Mouse (Mus musculus) heart, embryonic 11.5 days (tissue): Measurements from ENCODE around the gene BC005624. TPM values are rescaled to one million over a fixed set of nuclear protein-coding genes. Genes with fewer than 3 reads are reported as not detected.
"Not testable (repeated sequence)": the region's sequence is repeated elsewhere in the genome, so short reads cannot be mapped to it uniquely, and the experiment has no call there.

Experiments used
- ATAC-seq: fragments of 200-750 bp; cut with Nextera tagmentation; replicated peaks from 2 replicates; pipeline ENCODE4 v1.8.0; 2017; ENCODE audit warnings: moderate library complexity; ENCODE audit not compliant: insufficient number of reproducible peaks, low FRiP score, low TSS enrichment
- H3K27ac ChIP-seq: fragments of 300-500 bp; sonication (generic); 2 replicates; pipeline ENCODE4 v1.5.1; 2014; ENCODE audit warnings: mild to moderate bottlenecking, low read depth, low read length
- H3K27me3 ChIP-seq: fragments of 300-500 bp; sonication (generic); 2 replicates; pipeline ENCODE4 v1.6.1; 2014; ENCODE audit warnings: mild to moderate bottlenecking, low read length, mixed read lengths; ENCODE audit not compliant: control insufficient read depth, insufficient read depth
- H3K36me3 ChIP-seq: fragments of 300-500 bp; sonication (generic); 2 replicates; pipeline ENCODE4 v1.6.1; 2014; ENCODE audit warnings: mild to moderate bottlenecking, low read length, moderate library complexity, mixed read lengths; ENCODE audit not compliant: control insufficient read depth, insufficient read depth
- H3K4me1 ChIP-seq: fragments of 300-500 bp; sonication (generic); 2 replicates; pipeline ENCODE4 v1.6.1; 2014; ENCODE audit warnings: low read length; ENCODE audit not compliant: control insufficient read depth, insufficient read depth
- H3K4me2 ChIP-seq: fragments of 300-500 bp; sonication (generic); 2 replicates; pipeline ENCODE4 v1.6.1; 2014; ENCODE audit warnings: mild to moderate bottlenecking, moderate library complexity
- H3K4me3 ChIP-seq: fragments of 300-500 bp; sonication (generic); 2 replicates; pipeline ENCODE4 v1.5.1; 2014; ENCODE audit warnings: low read depth, low read length
- H3K9ac ChIP-seq: fragments of 300-500 bp; sonication (generic); 2 replicates; pipeline ENCODE4 v1.6.1; 2014; ENCODE audit warnings: mild to moderate bottlenecking, low read depth, low read length, moderate library complexity
- H3K9me3 ChIP-seq: fragments of 300-500 bp; sonication (generic); replicated peaks from 2 replicates; pipeline ENCODE4 v1.6.1; 2016; ENCODE audit warnings: low read length; ENCODE audit not compliant: control insufficient read depth
- WGBS: fragments of 180-500 bp; shearing (Covaris S2); extraction: QIAGEN DNeasy Blood & Tissue Kit; methylation state at CpG from one replicate; pipeline ENCODE4 v1.1.7; 2014; ENCODE audit not compliant: insufficient replicate concordance; 5-methylcytosine and 5-hydroxymethylcytosine counted together
- polyA plus RNA-seq: library from polyadenylated mRNA; unstranded; fragments of >200 nt; fragmentation: Nextera tagmentation; extraction: Ambion mirVana; gene quantifications from 2 replicates; pipeline ENCODE4 v1.2.1, GENCODE M21; 2014

Gene BC005624
- polyA plus RNA-seq, 1 experiment from 2014 or later = 31.4 TPM

DNA sequence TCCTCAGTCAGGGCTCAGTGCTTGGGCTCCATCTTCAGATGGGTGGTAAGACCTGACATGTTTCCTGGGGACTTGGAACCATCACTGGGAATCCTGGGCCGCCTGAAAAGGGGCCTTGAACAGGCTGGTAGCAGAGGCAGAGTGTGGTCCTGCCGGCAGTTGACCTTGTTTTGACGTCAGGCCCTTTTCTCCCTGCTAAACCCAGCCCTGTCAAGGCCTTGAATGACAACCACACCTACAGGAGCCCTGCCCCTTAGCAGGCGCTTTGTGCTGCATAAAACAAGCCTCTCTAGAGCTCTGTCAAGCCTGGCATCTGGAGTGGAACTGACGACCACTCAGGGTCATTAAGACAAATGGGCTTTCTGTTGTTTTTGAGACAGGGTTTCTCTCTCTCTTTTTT is 22.1 kb downstream of the BC005624 start:
- Histone ChIP-seq H3K9me3 (no peaks in the 10 kb centered on the region), H3K9ac (no peak overlapping the region), H3K4me2 (no peak overlapping the region), H3K4me3 (no peak overlapping the region), H3K36me3 (peaks cover 46% of the 10 kb centered on the region), H3K27me3 (no peaks in the 10 kb centered on the region), H3K4me1 (no peaks in the 10 kb centered on the region; the same call in 1 of the 2 replicates), H3K27ac (no peak overlapping the region)
- no peak for ATAC-seq
- WGBS = 53% methylated on average over 5 of the region's 5 CpGs

DNA sequence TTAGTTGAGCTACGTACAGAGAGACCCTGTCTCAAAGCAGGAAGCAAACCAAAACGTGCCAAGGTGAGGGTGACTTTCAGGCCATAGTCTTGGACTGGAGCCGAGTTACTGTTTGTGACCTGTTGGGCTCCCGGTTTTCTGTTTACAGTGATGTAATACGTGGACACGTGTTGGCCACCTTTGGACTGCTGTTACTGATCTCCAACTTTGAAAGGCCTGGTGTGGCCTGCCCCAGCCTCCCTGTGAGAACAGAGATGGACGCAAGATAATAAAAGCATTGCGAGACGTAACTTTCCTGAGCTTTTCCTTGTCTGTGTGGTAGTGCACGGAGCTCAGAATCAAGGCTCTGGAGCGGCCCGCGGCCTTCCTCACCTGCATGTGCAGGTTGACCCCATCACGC is 23.3 kb downstream of the BC005624 start:
- H3K9ac ChIP-seq = no peak overlapping the region
- no peak overlapping the region for H3K4me2 ChIP-seq
- no peak overlapping the region for H3K4me3 ChIP-seq
- WGBS = 89% methylated on average over 14 of the region's 14 CpGs
- no peaks in the 10 kb centered on the region for H3K9me3 ChIP-seq
- H3K36me3 ChIP-seq = peaks cover 44% of the 10 kb centered on the region
- H3K27ac ChIP-seq = no peak overlapping the region
- ATAC-seq = no peak
- H3K27me3 ChIP-seq = no peaks in the 10 kb centered on the region
- H3K4me1 ChIP-seq = peaks cover 8% of the 10 kb centered on the region; the same call in 1 of the 2 replicates

DNA sequence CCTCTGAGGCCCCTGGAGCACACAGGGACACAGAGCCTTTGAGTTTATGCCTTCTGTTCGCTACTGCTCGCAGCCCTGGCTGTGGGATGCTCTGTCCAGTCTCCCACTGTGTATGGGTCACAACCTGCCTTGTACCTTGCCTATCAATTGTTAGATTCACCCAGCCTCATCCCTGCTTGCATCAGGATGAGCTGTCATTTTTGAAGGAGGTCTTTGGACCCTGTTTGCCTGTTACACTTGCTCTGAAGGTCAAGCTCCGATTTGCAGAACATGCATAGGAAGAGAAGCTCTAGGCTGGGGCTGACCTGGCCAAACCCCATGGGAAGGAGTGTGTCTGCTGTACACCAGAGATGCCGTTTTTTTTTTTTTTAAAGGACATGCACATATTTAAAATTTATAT is 24.5 kb downstream of the BC005624 start:
- no peak overlapping the region for H3K9ac ChIP-seq
- H3K27ac ChIP-seq = no peak overlapping the region
- 90% methylated on average over 4 of the region's 4 CpGs for WGBS
- no peak overlapping the region for H3K4me3 ChIP-seq
- H3K9me3 ChIP-seq = no peaks in the 10 kb centered on the region
- H3K4me1 ChIP-seq = peaks cover 11% of the 10 kb centered on the region; the same call in 1 of the 2 replicates
- no peaks in the 10 kb centered on the region for H3K27me3 ChIP-seq
- H3K36me3 ChIP-seq = peaks cover 38% of the 10 kb centered on the region
- ATAC-seq = no peak
- no peak overlapping the region for H3K4me2 ChIP-seq

DNA sequence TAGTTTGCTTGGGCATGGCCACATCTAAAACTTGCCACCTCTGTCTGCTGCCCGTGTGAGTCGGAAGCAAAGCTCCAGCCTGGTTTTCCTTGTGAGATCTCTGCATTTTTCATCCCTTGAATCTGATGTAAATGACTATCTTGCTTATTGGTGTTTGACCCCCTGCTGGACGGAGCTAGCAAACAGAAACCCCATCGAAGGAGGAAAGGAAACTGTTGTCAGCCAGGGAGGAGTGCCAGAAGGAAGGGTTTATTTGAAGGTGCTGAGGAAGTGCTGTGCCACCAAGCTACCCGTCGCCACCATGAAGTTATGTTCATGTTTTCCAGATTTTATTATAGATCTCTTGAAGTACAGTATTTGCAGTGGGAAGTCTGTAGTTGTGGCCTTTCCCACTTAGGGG is 27.2 kb downstream of the BC005624 start:
- no peaks in the 10 kb centered on the region for H3K27me3 ChIP-seq
- H3K4me1 ChIP-seq = peaks cover 13% of the 10 kb centered on the region; the same call in 1 of the 2 replicates
- peaks cover 30% of the 10 kb centered on the region for H3K36me3 ChIP-seq
- H3K4me3 ChIP-seq = no peak overlapping the region
- ATAC-seq = no peak
- no peaks in the 10 kb centered on the region for H3K9me3 ChIP-seq
- H3K4me2 ChIP-seq = peak overlapping the region; percentile 35; the same call in 1 of the 2 replicates
- 66% methylated on average over 6 of the region's 6 CpGs for WGBS
- H3K27ac ChIP-seq = no peak overlapping the region
- no peak overlapping the region for H3K9ac ChIP-seq

DNA sequence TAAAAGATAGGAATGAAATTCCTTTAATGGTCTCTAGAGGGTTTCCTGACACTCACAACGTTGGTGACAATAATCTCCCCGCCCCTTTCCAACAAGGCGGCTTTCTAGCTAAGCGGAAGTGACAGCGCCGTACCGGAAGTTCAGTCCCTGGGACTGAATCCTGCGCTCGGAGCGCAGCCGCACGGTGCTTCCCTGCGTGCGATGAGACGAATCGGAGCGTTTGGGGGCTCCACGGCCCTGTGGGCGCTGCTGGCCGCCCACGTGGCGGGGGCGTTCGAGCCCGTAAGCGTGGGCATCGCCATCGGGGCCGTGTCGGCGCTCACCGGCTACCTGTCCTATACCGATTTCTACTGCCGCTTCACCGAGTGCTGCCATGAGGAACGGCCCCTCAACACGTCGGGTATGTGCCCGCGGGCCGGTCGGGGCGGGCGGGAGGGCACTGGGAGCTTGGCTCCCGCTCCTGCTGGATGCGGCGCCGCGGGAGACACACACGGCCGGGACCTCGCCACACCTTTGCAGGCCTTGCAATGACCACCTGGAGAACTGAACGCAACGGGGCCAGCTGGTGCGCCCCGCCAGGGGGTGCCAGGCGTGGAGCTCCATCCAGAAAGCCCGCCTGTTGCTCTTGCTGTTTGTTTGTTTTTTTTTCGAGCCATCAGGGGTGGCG is 29.0 kb downstream of the BC005624 start, which contains the start of gene Tor1b:
Gene Tor1b (plus strand): TSS at position 136 of the 667 bp plus-strand sequence.
- ATAC-seq = peak; percentile 61
- no peaks in the 10 kb centered on the region for H3K9me3 ChIP-seq

DNA sequence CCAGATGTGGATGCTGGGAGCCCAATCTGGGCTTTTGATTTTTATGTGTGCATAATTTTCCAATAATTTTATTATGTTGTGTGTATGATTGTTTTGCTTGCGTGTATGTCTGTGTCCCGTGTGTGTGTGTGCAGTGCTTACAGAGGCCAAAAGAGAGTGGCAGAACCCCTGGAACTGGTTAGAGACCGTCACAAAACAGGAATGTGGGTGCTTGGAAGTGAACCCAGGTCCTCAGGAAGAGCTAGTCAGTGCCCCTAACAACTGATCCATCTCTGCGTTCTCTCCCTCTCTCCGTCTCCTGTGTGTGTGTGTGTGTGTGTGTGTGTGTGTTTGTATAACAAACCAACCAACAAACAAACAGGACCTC is 29.6 kb downstream of the BC005624 start:
- Histone ChIP-seq H3K27ac (peak overlapping the region; percentile 75; the same call in 1 of the 2 replicates), H3K4me3 (peak overlapping the region; percentile 99), H3K36me3 (peaks cover 10% of the 10 kb centered on the region), H3K9ac (peak overlapping the region; percentile 93), H3K4me2 (peak overlapping the region; percentile 93), H3K4me1 (peaks cover 13% of the 10 kb centered on the region; the same call in 1 of the 2 replicates), H3K9me3 (no peaks in the 10 kb centered on the region), H3K27me3 (no peaks in the 10 kb centered on the region; the same call in 1 of the 2 replicates)
- WGBS = 29% methylated on average over 5 of the region's 5 CpGs
- no peak for ATAC-seq

More for the DNA sequence above, 29.0 kb downstream of the BC005624 start, which contains the start of gene Tor1b:
- Histone ChIP-seq H3K4me2 (peak within 1 kb of the TSS; percentile 93), H3K9ac (peak within 1 kb of the TSS; percentile 93), H3K27me3 (no peaks in the 10 kb centered on the region), H3K4me3 (peak within 1 kb of the TSS; percentile 99), H3K36me3 (peaks cover 12% of the 10 kb centered on the region), H3K4me1 (peaks cover 13% of the 10 kb centered on the region; the same call in 1 of the 2 replicates), H3K27ac (peak within 1 kb of the TSS; percentile 75)
- WGBS = under 1% methylated on average over 60 of the region's 60 CpGs

DNA sequence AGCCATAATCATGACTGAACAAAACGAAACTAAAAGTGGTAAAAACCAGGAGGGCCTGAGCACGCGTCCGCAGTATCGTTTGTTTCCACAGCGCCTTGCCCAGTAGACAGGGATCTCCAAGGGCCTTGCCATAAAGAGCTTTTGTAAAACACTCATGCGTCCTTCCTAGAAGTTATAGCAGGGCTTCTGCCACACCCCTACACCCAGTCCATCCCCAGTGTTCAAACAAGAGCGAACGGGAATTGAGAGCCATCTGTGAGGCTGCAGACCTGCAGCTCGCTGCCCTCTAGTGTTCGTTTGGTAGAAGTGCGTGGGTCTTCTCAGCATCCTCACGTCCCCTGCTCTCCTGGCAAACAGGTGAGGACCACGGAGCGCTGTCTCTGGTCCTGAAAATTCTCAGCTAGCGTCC is 39.4 kb downstream of the BC005624 start:
- Histone ChIP-seq H3K4me1 (no peaks in the 10 kb centered on the region), H3K27me3 (no peaks in the 10 kb centered on the region; the same call in 1 of the 2 replicates), H3K9ac (0 out of 2 replicates have a peak overlapping the region, but pooled peaks have one; percentile 39), H3K4me3 (peak overlapping the region; percentile 30), H3K27ac (no peak overlapping the region), H3K4me2 (peak overlapping the region; percentile 62), H3K9me3 (no peaks in the 10 kb centered on the region), H3K36me3 (no peaks in the 10 kb centered on the region)
- ATAC-seq = no peak
- WGBS = 28% methylated on average over 16 of the region's 16 CpGs

DNA sequence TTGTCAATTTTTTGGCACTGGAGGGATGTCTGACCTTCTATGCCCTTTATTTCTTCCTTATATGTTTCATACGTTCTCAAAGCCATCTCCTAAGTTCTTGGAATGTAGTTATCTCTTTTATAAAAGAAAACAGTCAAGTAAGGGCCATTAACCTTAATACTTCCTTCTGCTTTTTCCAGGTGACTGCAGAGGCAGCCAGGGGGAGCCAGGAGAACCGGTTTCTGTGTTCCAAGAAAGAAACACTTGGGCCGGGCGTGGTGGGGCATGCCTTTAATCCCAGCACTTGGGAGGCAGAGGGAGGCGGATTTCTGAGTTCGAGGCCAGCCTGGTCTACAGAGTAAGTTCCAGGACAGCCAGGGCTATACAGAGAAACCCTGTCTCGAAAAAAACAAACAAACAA is 39.9 kb downstream of the BC005624 start:
- H3K9me3 ChIP-seq, H3K4me1 ChIP-seq, H3K36me3 ChIP-seq, H3K9ac ChIP-seq, H3K4me2 ChIP-seq, ATAC-seq, H3K27ac ChIP-seq, H3K27me3 ChIP-seq, H3K4me3 ChIP-seq: not testable (repeated sequence)
- 49% methylated on average over 7 of the region's 7 CpGs for WGBS

DNA sequence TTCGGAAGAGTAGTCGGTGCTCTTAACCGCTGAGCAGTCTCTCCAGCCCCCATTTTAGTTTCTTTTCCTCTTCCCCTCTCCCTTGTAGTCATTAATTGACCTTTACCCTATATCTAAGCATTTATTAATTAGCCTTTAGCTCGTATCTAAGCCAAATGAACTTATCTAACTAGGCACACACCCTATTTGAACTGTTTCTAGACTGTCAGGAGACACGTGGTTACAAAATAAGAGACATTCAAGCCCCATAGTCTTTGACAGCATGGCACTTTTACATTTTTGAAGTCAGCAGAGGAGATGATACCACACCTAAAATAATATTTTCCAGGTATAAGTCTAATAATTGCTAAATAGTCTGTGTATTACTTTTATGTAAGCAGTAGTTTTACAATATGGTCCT is 40.4 kb downstream of the BC005624 start:
- Histone ChIP-seq H3K36me3 (no peaks in the 10 kb centered on the region), H3K27ac (no peak overlapping the region), H3K27me3 (no peaks in the 10 kb centered on the region; the same call in 1 of the 2 replicates), H3K4me2 (no peak overlapping the region), H3K4me1 (no peaks in the 10 kb centered on the region), H3K4me3 (no peak overlapping the region), H3K9ac (no peak overlapping the region), H3K9me3 (no peaks in the 10 kb centered on the region)
- 85% methylated on average over 5 of the region's 5 CpGs for WGBS
- ATAC-seq = no peak
